Mouse (Mus musculus): ENCODE data around the gene Gramd1a. TPM values are rescaled to one million over a fixed set of nuclear protein-coding genes. Genes with fewer than 3 reads are reported as not detected.

Gramd1a gene
- total and polyA plus RNA-seq, 2 experiments from 2014 or later, result 25.9 to 53.9 TPM

GRCm38 (mm10) chr7:31149751-31150565 is 5.7 kb downstream of the Gramd1a start:
- Histone ChIP-seq H3K4me1 (ENCODE audit: control insufficient read depth, insufficient read depth) (peaks cover 38% of the 10 kb centered on the region), H3K4me3 (ENCODE audit: low read depth, low read length) (peak overlapping the region; percentile 85), H3K9me3 (replicated peaks; ENCODE audit: control insufficient read depth, low read length) (no peaks in the 10 kb centered on the region), H3K27ac (ENCODE audit: low read depth) (peak overlapping the region; percentile 98), H3K9ac (replicated peaks; ENCODE audit: low read depth, low read length) (peak overlapping the region; percentile 88), H3K4me2 (ENCODE audit: low read depth, low read length) (peak overlapping the region; percentile 87), H3K27me3 (ENCODE audit: control insufficient read depth, insufficient read depth, low read length) (no peaks in the 10 kb centered on the region), H3K36me3 (replicated peaks; ENCODE audit: control insufficient read depth, insufficient read depth, low read length) (no peaks in the 10 kb centered on the region)
- 4% methylated on average over 20 of the region's 20 CpGs for WGBS
- no peak for TF ChIP-seq EP300 (IDR thresholded peaks at IDR 0.05; ENCODE audit: low read depth)
- no peak for TF ChIP-seq CTCF (IDR thresholded peaks at IDR 0.05; ENCODE audit: low read depth)
- ATAC-seq (ENCODE audit: insufficient read depth, low read depth) (no peak), DNase-seq (ENCODE audit: low spot score) (no peak)

- DNase-seq (ENCODE audit: low spot score), result no peak
- Histone ChIP-seq H3K4me2 (ENCODE audit: low read depth, low read length) (peak overlapping the region; percentile 87), H3K36me3 (replicated peaks; ENCODE audit: control insufficient read depth, insufficient read depth, low read length) (no peaks in the 10 kb centered on the region), H3K27me3 (ENCODE audit: control insufficient read depth, insufficient read depth, low read length) (no peaks in the 10 kb centered on the region), H3K4me1 (ENCODE audit: control insufficient read depth, insufficient read depth) (peaks cover 38% of the 10 kb centered on the region), H3K9me3 (replicated peaks; ENCODE audit: control insufficient read depth, low read length) (no peaks in the 10 kb centered on the region), H3K9ac (replicated peaks; ENCODE audit: low read depth, low read length) (peak overlapping the region; percentile 88; the same call in 1 of the 2 replicates), H3K4me3 (ENCODE audit: low read depth, low read length) (peak overlapping the region; percentile 85), H3K27ac (ENCODE audit: low read depth) (peak overlapping the region; percentile 98)
- 38% methylated on average over 9 of the region's 9 CpGs for WGBS
- no peak for ATAC-seq (ENCODE audit: insufficient read depth, low read depth)
- no peak for TF ChIP-seq CTCF (IDR thresholded peaks at IDR 0.05; ENCODE audit: low read depth)
These were observed 6.4 kb downstream of the Gramd1a start for GRCm38 (mm10) chr7:31149271-31149670.

GRCm38 (mm10) chr7:31148756-31149155 is 6.9 kb downstream of the Gramd1a start:
- WGBS, result 6% methylated on average over 8 of the region's 9 CpGs
- ATAC-seq (ENCODE audit: insufficient read depth, low read depth), result peak; percentile 10; the same call in 1 of the 2 replicates
- peak overlapping the region; percentile 74 for H3K27ac ChIP-seq (ENCODE audit: low read depth)
- H3K4me1 ChIP-seq (ENCODE audit: control insufficient read depth, insufficient read depth), result peaks cover 38% of the 10 kb centered on the region
- TF ChIP-seq CTCF (IDR thresholded peaks at IDR 0.05; ENCODE audit: low read depth), result no peak
- no peak for TF ChIP-seq EP300 (IDR thresholded peaks at IDR 0.05; ENCODE audit: low read depth)
- no peaks in the 10 kb centered on the region for H3K9me3 ChIP-seq (replicated peaks; ENCODE audit: control insufficient read depth, low read length)
- DNase-seq (ENCODE audit: low spot score), result peak; percentile 64
- peak overlapping the region; percentile 85 for H3K4me3 ChIP-seq (ENCODE audit: low read depth, low read length)
- peak overlapping the region; percentile 87 for H3K4me2 ChIP-seq (ENCODE audit: low read depth, low read length)
- H3K36me3 ChIP-seq (replicated peaks; ENCODE audit: control insufficient read depth, insufficient read depth, low read length), result peaks cover under 1% of the 10 kb centered on the region; the same call in 1 of the 2 replicates
- H3K9ac ChIP-seq (replicated peaks; ENCODE audit: low read depth, low read length), result peak overlapping the region; percentile 33
- H3K27me3 ChIP-seq (ENCODE audit: control insufficient read depth, insufficient read depth, low read length), result no peaks in the 10 kb centered on the region

- no peak overlapping the region for H3K4me3 ChIP-seq (ENCODE audit: low read depth, low read length)
- peaks cover 38% of the 10 kb centered on the region for H3K4me1 ChIP-seq (ENCODE audit: control insufficient read depth, insufficient read depth)
- H3K9ac ChIP-seq (replicated peaks; ENCODE audit: low read depth, low read length), result peak overlapping the region; percentile 33
- H3K27ac ChIP-seq (ENCODE audit: low read depth), result peak overlapping the region; percentile 74
- no peaks in the 10 kb centered on the region for H3K9me3 ChIP-seq (replicated peaks; ENCODE audit: control insufficient read depth, low read length)
- DNase-seq (ENCODE audit: low spot score) (no peak), ATAC-seq (ENCODE audit: insufficient read depth, low read depth) (no peak)
- H3K4me2 ChIP-seq (ENCODE audit: low read depth, low read length), result peak overlapping the region; percentile 87; the same call in 1 of the 2 replicates
- no peaks in the 10 kb centered on the region for H3K27me3 ChIP-seq (ENCODE audit: control insufficient read depth, insufficient read depth, low read length)
- peaks cover 7% of the 10 kb centered on the region for H3K36me3 ChIP-seq (replicated peaks; ENCODE audit: control insufficient read depth, insufficient read depth, low read length)
- TF ChIP-seq EP300 (IDR thresholded peaks at IDR 0.05; ENCODE audit: low read depth), result no peak
- no peak for TF ChIP-seq CTCF (IDR thresholded peaks at IDR 0.05; ENCODE audit: low read depth)
- 71% methylated on average over 3 of the region's 3 CpGs for WGBS
These were observed 7.6 kb downstream of the Gramd1a start for GRCm38 (mm10) chr7:31148086-31148485.

- Histone ChIP-seq H3K4me3 (ENCODE audit: low read depth, low read length) (no peak overlapping the region), H3K9me3 (replicated peaks; ENCODE audit: control insufficient read depth, low read length) (no peaks in the 10 kb centered on the region), H3K36me3 (replicated peaks; ENCODE audit: control insufficient read depth, insufficient read depth, low read length) (peaks cover 31% of the 10 kb centered on the region), H3K9ac (replicated peaks; ENCODE audit: low read depth, low read length) (no peak overlapping the region), H3K4me1 (ENCODE audit: control insufficient read depth, insufficient read depth) (peaks cover 26% of the 10 kb centered on the region), H3K27ac (ENCODE audit: low read depth) (no peak overlapping the region), H3K27me3 (ENCODE audit: control insufficient read depth, insufficient read depth, low read length) (no peaks in the 10 kb centered on the region), H3K4me2 (ENCODE audit: low read depth, low read length) (no peak overlapping the region)
- TF ChIP-seq EP300 (IDR thresholded peaks at IDR 0.05; ENCODE audit: low read depth) (no peak), CTCF (IDR thresholded peaks at IDR 0.05; ENCODE audit: low read depth) (no peak)
- DNase-seq (ENCODE audit: low spot score), result no peak
- no peak for ATAC-seq (ENCODE audit: insufficient read depth, low read depth)
- WGBS, result 46% methylated on average over 12 of the region's 12 CpGs
These were observed 10.0 kb downstream of the Gramd1a start for GRCm38 (mm10) chr7:31145596-31146160.
